Mouse (Mus musculus): ENCODE measurements around the gene Slc27a3.
"Not testable (repeated sequence)": the region's sequence is repeated elsewhere in the genome, so short reads cannot be mapped to it uniquely, and the experiment has no call there.

Gene Slc27a3

GRCm38 (mm10) chr3:90342853-90343252 is 46.9 kb downstream of the Slc27a3 start:
- DNase-seq (ENCODE audit: low spot score in 2 of 2): not testable (repeated sequence)

GRCm38 (mm10) chr3:90340177-90340576 is 49.6 kb downstream of the Slc27a3 start:
- DNase-seq (ENCODE audit: low spot score in 2 of 2): no peak

DNA sequence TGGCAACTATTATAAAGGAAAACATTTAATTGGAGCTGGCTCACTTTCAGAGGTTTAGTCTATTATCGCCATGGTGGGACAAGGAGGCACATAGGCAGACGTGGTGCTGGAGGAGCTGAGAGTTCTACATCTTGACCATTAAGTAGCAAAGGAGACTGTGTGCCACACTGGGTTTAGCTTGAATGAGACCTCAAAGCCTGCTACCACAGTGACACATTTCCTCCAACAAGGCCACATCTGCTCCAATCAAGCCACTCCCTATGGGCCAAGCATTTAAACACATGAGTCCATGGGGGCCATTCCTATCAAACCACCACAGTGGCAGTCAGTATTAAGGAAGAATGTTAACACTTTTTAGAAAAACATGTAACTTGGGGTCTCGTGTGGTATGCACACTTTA is 51.5 kb downstream of the Slc27a3 start:
- DNase-seq (ENCODE audit: low spot score in 2 of 2): no peak

GRCm38 (mm10) chr3:90335517-90335916 is 54.2 kb downstream of the Slc27a3 start:
- DNase-seq (ENCODE audit: low spot score in 2 of 2): no peak

All from frontal cortex, postnatal 10 days (tissue).